Mouse (Mus musculus) urinary bladder, postnatal 14 days (tissue): ENCODE data around the gene Aicda.
A peak's percentile ranks its signal among the peaks of the same experiment; 100 is the strongest.
"Not testable (repeated sequence)": the region's sequence is repeated elsewhere in the genome, so short reads cannot be mapped to it uniquely, and the experiment has no call there.

Source experiments
- DNase-seq: peaks from one replicate; pipeline ENCODE4 v3.0.0; 2021; ENCODE audit warnings: low spot score

Gene Aicda

DNA sequence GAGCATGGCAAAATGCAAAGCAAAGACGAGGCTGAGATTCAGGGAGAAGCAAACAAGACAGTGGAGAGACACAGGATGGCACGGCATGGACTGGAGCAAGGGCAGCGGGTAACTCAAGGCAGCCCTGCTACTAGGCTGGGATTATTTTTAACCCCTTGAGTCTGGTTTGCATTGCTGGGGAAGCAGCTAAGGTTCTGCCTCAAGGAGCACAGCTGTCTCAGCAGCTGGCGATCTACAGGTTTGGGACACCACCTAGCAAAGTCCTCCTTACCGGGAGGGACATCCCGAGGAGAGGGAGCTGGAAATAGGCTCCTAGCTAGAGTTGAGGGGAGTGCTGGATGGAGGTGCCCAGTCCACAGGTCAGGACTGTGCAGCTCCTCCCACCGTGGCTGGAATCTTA lies 1.7 kb downstream of the Aicda start:
- DNase-seq = no peak

DNA sequence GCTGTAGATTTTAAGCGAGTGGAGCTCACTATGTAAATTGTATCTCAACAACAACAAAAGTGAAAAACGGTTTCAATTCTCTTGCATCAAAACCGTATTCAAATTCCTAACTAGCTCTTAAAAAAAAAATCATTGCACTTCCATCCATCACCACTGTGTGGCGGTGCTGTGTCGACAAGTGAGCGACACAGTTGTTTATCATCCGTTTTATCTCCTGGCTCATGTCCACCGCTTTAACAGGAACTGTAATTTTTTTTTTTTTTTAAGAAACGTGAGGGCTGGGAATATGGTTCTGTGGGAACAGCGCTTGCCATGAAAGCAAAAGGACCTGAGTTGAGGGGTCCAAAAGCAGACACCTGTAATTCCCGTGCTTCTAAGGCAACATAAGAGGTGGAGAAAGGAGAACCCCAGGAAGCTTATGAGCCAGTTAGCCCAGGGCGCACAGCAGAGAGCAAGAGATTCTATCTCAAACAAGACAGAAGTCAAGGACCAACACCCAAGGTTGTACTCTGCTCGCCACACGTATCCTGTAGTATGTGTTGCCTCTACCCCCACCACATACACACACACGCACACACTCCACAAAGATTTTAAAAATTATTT lies 3.5 kb downstream of the Aicda start:
- DNase-seq = peak; percentile 81

DNA sequence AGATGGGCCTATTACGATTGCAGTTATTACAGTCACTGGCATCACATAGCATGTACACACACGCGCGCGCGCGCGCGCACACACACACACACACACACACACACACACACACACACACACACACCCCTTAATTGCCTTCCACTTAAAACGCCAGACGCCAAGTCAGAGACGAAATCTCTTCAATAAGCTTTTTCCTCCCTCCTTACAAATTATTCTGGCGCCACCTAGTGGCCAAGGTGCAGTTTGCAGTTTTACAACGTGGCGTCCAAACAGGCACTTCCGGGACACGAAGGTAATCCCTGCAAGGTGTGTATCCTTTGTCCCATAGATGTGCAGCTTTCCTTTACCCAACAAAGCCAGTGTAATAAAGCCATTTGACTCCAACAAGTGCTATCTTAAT lies 6.8 kb downstream of the Aicda start:
- peak; percentile 80 for DNase-seq

DNA sequence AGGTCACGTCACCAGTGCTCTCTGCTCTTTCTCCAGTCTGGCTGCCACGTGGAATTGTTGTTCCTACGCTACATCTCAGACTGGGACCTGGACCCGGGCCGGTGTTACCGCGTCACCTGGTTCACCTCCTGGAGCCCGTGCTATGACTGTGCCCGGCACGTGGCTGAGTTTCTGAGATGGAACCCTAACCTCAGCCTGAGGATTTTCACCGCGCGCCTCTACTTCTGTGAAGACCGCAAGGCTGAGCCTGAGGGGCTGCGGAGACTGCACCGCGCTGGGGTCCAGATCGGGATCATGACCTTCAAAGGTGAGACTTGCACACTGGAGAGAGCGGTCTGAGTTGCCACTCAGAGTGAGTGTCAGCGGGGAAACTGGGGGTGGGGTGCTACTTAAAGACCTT lies 7.4 kb downstream of the Aicda start:
- no peak for DNase-seq

DNA sequence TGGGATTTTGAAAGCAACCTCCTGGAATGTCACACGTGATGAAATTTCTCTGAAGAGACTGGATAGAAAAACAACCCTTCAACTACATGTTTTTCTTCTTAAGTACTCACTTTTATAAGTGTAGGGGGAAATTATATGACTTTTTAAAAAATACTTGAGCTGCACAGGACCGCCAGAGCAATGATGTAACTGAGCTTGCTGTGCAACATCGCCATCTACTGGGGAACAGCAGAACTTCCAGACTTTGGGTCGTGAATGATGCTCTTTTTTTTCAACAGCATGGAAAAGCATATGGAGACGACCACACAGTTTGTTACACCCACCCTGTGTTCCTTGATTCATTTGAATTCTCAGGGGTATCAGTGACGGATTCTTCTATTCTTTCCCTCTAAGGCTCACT lies 8.9 kb downstream of the Aicda start:
- DNase-seq = peak; percentile 67

DNA sequence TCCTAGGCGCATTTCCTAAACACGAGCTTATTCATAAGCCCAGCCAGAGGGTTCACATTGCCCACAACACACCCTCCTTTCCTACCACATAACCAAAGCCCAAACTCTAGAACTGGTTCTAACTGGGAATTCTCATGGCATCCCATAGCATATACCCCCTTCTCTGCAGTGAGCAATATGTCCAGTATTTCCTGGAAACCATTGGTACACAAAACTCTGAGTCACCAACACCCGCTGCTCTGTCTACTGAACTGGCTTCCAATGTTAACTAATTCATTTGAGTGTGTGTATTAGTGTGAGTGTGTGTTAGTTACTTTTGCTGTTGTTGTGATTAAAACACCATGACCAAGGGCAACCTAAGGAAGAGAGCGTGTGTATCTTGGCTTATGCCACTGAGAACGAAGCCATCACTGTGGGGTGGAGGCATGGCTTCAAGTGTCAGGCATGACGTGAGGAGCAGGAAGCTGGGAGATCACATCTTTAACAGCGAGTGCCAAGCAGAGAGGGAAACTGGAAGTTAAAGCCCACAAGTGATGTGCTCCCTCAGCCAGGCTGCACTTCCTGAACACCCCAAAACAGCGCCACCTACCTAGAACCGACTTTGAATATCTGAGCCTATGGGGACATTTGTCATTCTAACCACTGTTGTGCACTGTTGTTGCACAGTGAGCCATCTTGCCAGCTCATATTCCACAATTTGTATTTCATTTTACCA lies 11.6 kb downstream of the Aicda start:
- DNase-seq = no peak

DNA sequence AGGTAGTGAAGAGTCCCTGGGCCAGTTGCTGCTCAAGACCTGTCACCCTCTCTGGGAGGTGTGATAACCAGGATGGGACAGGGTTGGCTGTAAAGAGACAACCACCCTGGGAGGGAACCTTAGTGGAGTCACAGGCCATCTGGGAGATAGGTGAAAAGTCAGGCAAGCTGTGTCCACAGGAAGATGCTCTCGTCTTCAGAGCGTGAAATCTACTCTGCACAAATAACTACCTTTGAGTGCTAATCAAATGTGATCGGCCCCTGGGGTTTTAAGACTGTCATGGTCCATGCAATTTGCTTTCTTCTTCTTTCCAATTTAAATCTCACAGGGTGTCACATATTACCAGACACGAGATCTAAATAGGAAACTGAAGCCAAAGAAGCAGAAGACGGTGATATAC lies 15.5 kb downstream of the Aicda start:
- DNase-seq = no peak

DNA sequence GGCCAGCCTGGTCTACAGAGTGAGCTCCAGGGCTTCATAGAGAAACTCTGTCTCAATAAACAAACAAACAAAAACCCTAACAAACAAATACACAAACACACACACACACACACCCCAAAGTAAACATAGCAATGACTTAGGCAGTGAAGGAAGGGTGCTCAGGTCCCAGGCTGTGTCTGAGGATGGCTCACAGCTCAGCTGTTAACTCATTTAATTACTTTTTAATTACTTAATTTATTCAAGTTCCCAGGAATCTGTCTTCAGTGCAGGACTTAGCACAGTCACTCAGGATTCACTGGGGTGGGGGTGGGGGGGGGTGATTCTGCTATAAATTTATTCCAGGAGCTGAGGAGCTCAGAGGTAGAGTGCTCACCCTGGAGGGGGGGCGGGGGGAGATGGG lies 16.2 kb downstream of the Aicda start:
- DNase-seq = no peak

DNA sequence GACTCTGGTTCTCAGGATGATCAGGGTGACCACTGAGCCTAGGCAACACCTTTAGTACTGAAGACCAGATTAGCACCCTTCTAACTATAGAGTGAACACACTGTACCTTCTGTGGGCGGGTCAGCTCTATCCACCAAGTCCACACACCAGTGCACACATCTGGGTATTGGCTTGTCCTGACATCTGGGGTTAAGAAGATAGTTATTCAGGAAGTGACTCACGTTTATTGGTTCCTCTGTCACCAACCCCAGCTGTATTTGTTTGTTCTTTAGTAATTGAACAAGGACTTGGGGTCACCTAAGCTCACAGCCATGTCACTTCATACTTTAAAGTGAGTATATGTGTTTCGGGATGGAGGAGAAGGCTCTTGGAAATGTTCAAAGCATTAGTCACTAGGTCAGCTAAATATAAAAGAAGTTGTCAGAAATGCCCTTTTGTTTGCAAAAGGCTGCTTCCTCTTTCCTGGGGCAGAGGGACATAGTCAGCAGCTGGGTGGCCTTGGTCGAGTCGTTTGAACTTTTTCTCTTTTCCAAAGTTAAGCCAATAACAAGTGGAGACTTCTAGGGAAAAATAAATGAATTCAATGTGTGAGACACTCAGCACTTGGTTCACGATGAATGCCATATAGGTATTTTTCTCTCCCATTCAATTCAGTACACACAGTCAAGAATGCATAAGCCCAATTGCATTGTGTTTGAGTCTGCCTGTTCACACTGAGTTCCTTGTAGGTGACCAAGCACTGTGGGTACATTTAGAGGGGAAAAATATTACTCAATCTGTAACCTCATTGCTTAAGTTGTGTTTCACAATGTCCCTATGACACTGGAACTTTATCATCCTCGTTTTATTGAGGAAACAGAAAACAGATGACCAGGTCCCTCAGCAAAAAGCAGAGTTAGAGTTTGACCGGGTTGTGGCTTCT lies 17.4 kb downstream of the Aicda start:
- DNase-seq = no peak

DNA sequence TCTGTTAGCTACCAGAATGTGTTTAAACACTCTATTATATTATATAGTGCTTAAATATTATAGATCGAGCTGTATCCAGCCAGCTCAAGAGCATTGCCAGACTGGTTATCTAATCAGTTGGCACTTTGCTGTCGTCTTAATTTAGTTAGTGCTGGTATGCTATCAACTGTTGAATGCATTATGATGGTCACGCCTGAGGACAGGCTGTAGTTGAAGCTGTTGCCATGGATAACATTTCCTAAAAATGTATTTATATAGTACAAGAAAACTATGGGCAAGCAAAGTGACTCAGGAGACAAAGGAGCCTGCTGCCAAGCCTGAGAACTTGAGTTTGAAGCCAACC lies 18.0 kb downstream of the Aicda start:
- DNase-seq = no peak

DNA sequence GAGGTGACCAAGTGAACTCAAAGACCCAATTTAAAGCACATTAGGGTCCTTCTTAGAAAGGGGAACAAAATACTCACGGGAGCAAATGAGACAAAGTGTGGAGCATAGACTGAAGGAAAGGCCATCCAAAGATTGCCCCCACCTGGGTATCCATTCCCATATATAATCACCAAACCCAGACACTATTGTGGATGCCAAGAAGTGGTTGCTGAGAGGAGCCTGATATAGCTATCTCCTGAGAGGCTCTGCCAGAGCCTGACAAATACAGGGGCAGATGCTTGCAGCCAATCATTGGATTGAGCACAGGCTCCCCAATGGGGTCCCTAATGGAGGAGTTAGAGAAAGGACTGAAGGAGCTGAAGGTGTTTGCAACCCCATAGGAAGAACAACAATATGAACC lies 21.4 kb downstream of the Aicda start:
- DNase-seq = not testable (repeated sequence)

DNA sequence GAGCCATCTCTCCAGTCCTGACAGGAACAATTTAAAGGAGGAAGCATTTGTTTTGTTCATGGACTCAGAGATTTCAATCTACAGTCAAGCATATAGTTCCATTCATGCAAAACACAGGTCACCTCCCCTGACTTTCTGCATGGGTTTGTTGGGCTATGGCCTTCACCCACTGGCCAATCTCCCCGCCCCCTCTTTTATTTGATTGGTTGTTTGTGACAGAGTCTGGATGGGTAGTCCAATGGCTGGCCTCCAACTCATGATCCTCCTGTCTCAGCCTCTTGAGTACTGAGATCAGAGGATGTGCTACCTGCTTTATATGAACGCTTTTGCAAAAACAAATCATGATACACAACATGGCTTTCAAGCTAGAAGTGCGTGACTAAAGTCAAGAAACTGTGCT lies 23.4 kb downstream of the Aicda start:
- DNase-seq = no peak

DNA sequence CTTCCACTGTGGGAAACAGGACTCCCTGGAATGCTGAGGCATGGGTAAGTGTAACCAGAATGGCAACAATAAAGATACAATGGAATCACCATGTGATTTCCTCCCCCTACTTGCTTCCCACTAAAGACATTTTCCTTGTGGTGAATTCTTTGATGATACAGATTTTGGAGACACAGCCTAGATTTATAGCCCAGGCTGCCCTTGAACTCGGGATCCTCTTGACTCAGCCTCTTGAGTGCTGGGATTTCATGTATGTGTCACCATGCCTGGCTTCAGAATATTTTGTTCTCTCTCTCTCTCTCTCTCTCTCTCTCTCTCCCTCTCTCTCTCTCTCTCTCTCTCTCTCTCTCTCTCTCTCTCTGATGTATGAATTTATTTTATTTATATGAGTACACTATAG lies 25.5 kb downstream of the Aicda start:
- no peak for DNase-seq

DNA sequence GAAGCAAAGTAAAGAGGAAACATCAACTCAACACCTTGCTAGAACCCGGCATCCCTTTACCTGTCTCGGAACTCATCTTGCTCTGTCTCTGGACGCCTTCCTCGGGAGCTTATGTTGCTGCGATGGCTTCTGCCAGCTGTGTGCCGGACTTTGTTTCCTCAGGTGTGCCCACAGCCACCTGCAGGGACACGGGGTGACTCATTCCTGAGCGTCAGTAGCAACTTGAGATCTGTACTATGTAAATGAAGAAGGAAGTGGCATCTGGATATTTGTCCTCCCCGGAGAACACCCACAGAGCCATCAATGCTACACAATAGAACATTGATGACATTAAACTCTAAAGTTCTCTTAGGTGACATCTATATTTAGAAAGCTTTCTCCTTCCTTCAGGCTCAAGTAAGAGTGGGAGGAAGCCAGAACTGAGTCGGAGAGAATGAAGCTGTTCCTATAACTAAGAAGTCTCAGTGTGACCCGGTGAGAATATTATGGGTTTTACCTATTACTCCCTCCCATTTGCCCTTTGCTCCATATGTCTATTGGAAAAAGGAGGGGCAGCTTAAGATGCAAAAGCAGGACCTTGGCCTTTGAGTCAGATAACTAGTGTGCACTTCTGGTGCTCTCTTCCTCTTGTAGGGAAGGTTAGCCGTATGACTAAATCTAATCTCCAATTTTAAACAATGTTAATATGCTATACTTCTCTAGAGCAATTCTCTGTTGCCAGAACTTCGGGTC lies 37.6 kb downstream of the Aicda start:
- DNase-seq = no peak

DNA sequence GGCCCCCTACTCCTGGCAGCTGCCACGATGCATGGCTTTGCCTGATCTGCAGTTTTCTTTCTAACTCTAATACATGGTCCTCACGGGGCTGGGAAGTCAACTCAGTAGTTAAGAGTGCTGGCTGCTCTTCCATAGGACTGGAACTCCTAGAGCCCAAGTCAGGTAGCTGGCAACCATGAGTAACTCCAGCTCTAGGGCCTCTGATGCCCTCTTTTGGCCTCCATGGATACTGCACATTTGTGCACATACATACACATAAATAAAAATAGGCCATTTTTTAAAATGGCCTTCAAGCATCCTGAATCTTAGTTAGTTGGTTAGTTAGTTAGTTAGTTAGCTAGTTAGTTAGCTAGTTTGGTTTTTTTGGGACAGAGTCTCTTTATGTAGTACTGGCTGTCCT lies 39.3 kb downstream of the Aicda start:
- no peak for DNase-seq

DNA sequence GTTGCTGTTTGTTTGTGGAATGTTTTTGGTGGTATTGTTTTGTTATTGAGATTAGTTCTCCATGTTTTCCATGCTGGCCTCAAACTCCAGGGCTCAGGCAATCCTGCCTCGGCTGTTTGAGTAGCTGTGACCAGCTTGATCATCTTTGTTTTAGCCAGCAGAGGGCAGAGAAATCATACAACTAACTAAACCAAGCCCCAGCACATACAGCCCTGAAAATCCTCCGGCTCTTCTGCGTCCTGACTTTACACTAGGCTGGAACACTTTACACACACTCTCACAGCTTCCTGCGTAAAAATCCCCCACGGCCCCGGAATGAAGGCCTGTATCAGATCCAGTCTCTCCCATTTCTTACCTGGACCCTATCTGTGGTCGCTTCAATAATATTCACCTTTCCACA lies 42.0 kb downstream of the Aicda start:
- peak; percentile 22 for DNase-seq

DNA sequence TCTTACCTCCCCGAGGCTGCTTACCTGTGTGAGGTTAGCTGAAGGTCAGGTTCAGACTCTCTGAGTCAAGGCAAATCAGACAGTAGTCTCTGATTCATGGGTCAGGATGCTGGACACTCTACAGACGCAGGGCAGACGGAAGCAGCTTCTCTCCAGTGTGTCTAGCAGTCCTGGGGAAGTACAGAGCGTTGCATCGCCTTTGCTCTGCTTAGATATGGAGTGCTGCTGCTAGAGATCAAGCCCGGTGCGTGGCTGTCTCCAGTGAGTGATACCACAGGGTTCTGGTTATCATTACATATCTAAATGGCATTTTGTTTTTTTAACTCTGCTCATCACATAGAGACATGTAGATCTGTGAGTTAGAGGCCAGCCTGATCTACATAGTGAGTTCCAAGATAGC lies 43.0 kb downstream of the Aicda start:
- no peak for DNase-seq

DNA sequence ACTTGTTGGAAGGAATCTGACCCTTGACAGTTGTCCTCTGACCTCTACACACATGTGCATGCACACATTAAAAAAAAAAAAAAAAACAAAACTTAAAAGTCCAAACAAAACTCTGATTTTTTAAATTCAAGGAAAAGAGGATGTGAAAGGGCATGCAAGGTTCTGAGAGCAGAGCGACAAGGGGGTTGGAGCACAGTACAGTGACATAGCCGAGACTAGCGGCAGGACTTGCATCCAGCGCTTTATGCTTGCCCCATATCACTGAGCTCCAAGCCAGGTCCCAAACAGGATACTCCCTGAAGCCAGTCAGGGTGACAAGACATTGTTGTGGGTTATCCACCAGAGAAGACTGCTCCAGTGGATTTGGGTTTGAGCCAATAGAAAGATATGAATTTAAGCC lies 44.4 kb downstream of the Aicda start:
- no peak for DNase-seq

DNA sequence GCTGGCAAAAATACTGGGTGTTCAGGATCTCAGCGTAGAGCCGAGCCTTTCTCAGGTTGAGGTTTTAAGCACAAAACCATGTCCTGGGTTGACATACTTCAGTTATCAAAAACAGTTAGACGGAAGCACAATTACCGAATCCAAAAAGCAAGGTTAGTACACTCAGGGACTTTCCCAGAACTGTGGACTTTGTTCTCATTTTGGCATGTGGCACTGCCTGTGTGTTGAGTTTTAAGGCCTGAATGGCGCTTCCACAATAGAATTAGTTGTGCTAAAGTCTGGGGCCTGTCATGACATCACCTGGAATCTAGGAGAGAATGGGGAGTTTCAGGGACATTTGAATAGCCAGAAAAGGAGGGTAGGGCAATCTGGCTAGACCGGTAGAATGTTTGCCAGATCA lies 44.8 kb downstream of the Aicda start:
- no peak for DNase-seq

DNA sequence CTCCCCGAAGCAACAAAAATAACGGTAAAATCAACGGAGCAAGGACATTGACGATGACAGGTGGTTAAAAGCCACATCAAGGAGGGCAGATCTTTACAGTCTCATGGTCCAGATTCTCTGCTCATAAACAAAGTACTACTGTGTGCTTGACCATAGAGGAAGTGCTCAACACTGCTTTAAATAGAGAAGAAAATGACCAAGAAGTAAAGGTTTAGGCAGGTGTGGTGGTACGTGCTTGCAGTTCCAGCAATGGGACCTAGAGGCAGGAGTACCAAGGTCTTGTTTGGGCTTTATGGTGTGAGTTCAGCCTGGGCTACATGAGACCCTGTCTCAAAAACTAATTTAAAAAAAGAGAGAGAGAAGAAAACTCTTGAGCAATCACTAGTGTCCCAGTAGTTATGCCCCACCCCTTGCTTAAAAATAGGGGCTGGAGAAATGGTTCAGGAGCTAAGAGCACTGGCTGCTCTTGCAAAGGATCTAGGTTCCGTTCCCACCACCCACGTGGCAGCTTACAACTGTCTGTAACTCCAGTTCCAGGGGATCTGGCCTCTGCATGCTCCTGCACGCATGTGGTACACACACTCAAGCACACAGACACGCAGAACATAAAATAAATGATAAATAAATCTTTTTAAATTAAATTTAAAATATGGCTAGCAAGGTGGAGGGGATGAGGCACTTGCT lies 45.6 kb downstream of the Aicda start:
- no peak for DNase-seq

DNA sequence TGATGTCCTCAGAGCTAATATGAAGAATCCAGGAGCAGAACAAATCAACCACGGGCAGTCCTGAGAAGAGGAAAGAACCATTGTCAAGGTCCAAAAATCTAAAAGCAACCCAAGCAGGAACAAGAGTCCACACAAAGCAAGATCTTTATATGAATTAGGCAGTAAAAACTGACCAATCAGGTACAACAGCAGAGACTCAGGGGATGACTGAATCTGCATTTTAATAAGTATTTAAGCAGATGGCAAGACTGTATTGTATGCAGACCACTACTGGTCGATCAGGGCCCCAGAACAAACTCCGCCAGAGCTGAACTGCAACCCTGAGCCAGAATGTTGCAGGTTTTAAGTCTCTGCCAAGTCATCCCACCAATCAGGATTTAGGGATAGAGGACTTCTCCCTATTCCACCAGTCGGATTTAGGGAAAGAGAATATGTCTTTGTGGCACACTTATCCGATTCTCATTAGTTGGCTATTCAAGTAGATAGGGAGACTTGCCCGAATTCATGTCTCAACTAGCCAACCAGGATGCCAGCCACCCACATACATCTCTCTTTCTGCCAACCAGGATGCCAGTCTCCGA lies 46.6 kb downstream of the Aicda start:
- DNase-seq = no peak

DNA sequence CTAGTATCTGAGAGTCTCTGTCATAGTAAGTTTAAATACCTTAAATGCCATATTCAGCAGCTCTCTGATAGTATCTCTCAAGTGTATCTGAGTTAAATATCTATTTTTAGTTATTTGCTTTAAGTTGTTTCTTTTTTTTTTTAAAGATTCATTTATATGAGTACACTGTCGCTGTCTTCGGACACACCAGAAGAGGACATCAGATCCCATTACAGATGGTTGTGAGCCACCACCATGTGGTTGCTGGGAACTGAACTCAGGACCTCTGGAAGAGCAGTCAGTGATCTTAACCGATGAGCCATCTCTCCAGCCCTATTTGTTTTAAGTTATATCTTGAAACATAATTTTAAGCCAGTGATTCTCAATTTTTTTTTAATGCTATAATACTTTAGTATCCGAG lies 47.4 kb downstream of the Aicda start:
- no peak for DNase-seq
